ENCODE assay signal across 28 mouse cellular contexts in the genomic region with DNA sequence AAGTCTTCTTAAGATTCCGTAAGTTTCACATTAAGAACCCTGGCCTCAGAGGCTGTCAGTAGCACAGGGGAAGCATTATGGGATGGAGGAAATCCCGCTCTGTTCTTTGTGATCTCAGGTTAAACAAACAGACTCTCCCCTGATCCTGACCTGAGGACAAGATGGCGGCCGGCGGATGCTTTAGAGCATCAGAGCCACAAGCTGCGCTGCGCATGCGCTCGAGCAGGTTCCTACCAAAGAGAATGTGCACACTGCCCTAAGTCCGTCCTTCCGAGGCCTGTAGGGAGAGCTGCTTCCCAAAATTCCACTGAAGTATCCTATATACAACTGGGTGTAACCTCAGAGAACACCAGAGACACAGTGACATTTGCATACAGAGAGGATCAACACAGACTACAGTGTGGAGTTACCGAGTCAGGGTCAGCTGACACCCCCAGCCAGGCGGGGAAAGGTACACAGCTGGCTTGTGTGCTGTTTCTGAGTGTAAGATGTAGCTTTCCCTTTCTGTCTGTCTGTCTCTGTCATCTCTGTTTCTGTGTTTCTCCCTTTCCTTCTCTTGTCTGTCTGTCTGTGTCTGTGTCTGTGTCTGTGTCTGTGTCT. TPM values are rescaled to one million over a fixed set of nuclear protein-coding genes. Genes with fewer than 3 reads are reported as not detected.
A peak's percentile ranks its signal among the peaks of the same experiment; 100 is the strongest.
DNase-seq lines count a peak whose midpoint lies in the region; ATAC-seq lines count a peak whose summit lies in the region.
"Had no signal": no experiment of that assay in that cellular context is flagged by ENCODE, and none has a peak within 500 bp of the region (broad histone marks: within the 10 kb centered on the region; RNA-seq: fewer than 3 reads in every experiment).

No protein-coding gene starts in this region.

- ATAC-seq in heart, embryonic 11.5 days (replicated peaks; ENCODE audit: insufficient number of reproducible peaks, low FRiP score, low TSS enrichment), result no peak
- ATAC-seq in inflammation-experienced regulatory T-cells, adult 6 months, result peak; percentile 42
- ATAC-seq in kidney, embryonic 15.5 days (replicated peaks; ENCODE audit: low FRiP score), result no peak
- ATAC-seq in intestine, embryonic 16.5 days, result no peak
- ATAC-seq: hindbrain, postnatal 0 days; midbrain, embryonic 15.5 days had no signal

- peak; percentile 53 for DNase-seq in heart, adult 11 months
- DNase-seq in CD4-positive helper T cell, adult 2 months (ENCODE audit: low read depth, low spot score), result peak; percentile 84
- peak; percentile 93 for DNase-seq in R1 (ENCODE audit: low read depth, low spot score)
- no peak for DNase-seq in cerebellum, postnatal 10 days
- DNase-seq: adrenal gland, postnatal 14 days; cerebellum, adult 11-12 months; cerebellum, postnatal 25 days; embryo, embryonic 11 days; kidney, adult 8-10 months; kidney, postnatal 36 days; left cerebral cortex, postnatal 4 days; liver; lung, postnatal 10 days; right cerebral cortex, postnatal 14 days; spleen, adult 18-20 months; thymus, postnatal 4 days had no signal

- no peak overlapping the region for H3K4me3 ChIP-seq in heart, embryonic 11.5 days (ENCODE audit: low read depth, low read length)
- H3K4me3 ChIP-seq in kidney, embryonic 15.5 days (replicated peaks), result no peak overlapping the region
- H3K4me3 ChIP-seq in intestine, embryonic 16.5 days (ENCODE audit: low read length), result no peak overlapping the region
- H3K4me3 ChIP-seq: forebrain, embryonic 12.5 days; left cerebral cortex, adult 2 months; midbrain, embryonic 15.5 days; myocyte; neural tube, embryonic 15.5 days; stomach, embryonic 15.5 days had no signal

- H3K4me1 ChIP-seq in heart, embryonic 11.5 days (ENCODE audit: control insufficient read depth, insufficient read depth, low read length), result no peaks in the 10 kb centered on the region
- H3K4me1 ChIP-seq in kidney, embryonic 15.5 days, result no peaks in the 10 kb centered on the region
- no peaks in the 10 kb centered on the region for H3K4me1 ChIP-seq in intestine, embryonic 16.5 days (ENCODE audit: control insufficient read depth, insufficient read depth, low read length)
- H3K4me1 ChIP-seq: forebrain, embryonic 12.5 days; midbrain, embryonic 15.5 days; neural tube, embryonic 15.5 days; stomach, embryonic 15.5 days had no signal

- H3K36me3 ChIP-seq in heart, embryonic 11.5 days (ENCODE audit: control insufficient read depth, insufficient read depth, low read length), result no peaks in the 10 kb centered on the region
- H3K36me3 ChIP-seq in kidney, embryonic 15.5 days, result no peaks in the 10 kb centered on the region
- H3K36me3 ChIP-seq in intestine, embryonic 16.5 days (ENCODE audit: control insufficient read depth, insufficient read depth, low read length), result no peaks in the 10 kb centered on the region
- H3K36me3 ChIP-seq: forebrain, embryonic 12.5 days; G1E; midbrain, embryonic 15.5 days; neural tube, embryonic 15.5 days; stomach, embryonic 15.5 days had no signal

- no peak overlapping the region for H3K9ac ChIP-seq in heart, embryonic 11.5 days (ENCODE audit: low read depth, low read length)
- no peak overlapping the region for H3K9ac ChIP-seq in kidney, embryonic 15.5 days
- H3K9ac ChIP-seq in intestine, embryonic 16.5 days (ENCODE audit: low read depth, low read length), result no peak overlapping the region
- H3K9ac ChIP-seq: forebrain, embryonic 12.5 days; midbrain, embryonic 15.5 days; neural tube, embryonic 15.5 days; stomach, embryonic 15.5 days had no signal

- 84% methylated on average over 13 of the region's 13 CpGs for WGBS in heart, embryonic 11.5 days (ENCODE audit: insufficient replicate concordance)
- WGBS in kidney, embryonic 15.5 days, result 83% methylated on average over 13 of the region's 13 CpGs
- 86% methylated on average over 13 of the region's 13 CpGs for WGBS in intestine, embryonic 16.5 days

- H3K4me2 ChIP-seq in heart, embryonic 11.5 days, result no peak overlapping the region
- no peak overlapping the region for H3K4me2 ChIP-seq in kidney, embryonic 15.5 days
- no peak overlapping the region for H3K4me2 ChIP-seq in intestine, embryonic 16.5 days (ENCODE audit: low read depth, low read length)
- H3K4me2 ChIP-seq: forebrain, embryonic 12.5 days; midbrain, embryonic 15.5 days; neural tube, embryonic 15.5 days; stomach, embryonic 15.5 days had no signal

- no peaks in the 10 kb centered on the region for H3K27me3 ChIP-seq in heart, embryonic 11.5 days (ENCODE audit: control insufficient read depth, insufficient read depth, low read length)
- no peaks in the 10 kb centered on the region for H3K27me3 ChIP-seq in kidney, embryonic 15.5 days
- no peaks in the 10 kb centered on the region for H3K27me3 ChIP-seq in intestine, embryonic 16.5 days (replicated peaks; ENCODE audit: control insufficient read depth, insufficient read depth, low read length)
- H3K27me3 ChIP-seq: forebrain, embryonic 12.5 days; midbrain, embryonic 15.5 days; neural tube, embryonic 15.5 days; stomach, embryonic 15.5 days had no signal

- H3K27ac ChIP-seq in heart, embryonic 11.5 days (ENCODE audit: low read depth, low read length), result no peak overlapping the region
- H3K27ac ChIP-seq in kidney, embryonic 15.5 days, result no peak overlapping the region
- H3K27ac ChIP-seq in intestine, embryonic 16.5 days (ENCODE audit: low read length), result no peak overlapping the region
- H3K27ac ChIP-seq: forebrain, embryonic 12.5 days; hindbrain, postnatal 0 days; left cerebral cortex, adult 2 months; midbrain, embryonic 15.5 days; neural tube, embryonic 15.5 days; stomach, embryonic 15.5 days had no signal

- no peaks in the 10 kb centered on the region for H3K9me3 ChIP-seq in heart, embryonic 11.5 days (replicated peaks; ENCODE audit: control insufficient read depth, low read length)
- no peaks in the 10 kb centered on the region for H3K9me3 ChIP-seq in kidney, embryonic 15.5 days (replicated peaks)
- no peaks in the 10 kb centered on the region for H3K9me3 ChIP-seq in intestine, embryonic 16.5 days (ENCODE audit: control insufficient read depth, low read length)
- H3K9me3 ChIP-seq: forebrain, embryonic 12.5 days; G1E; midbrain, embryonic 15.5 days; neural tube, embryonic 15.5 days; stomach, embryonic 15.5 days had no signal

RNA-seq across cellular contexts. Expression of gene Rhoh, which starts 10.4 kb away (rescaled TPM):
- polyA plus RNA-seq in heart, embryonic 11.5 days (2014; fragmentation: Nextera tagmentation; extraction: Ambion mirVana), result 0.37 and 0.66 TPM in 2 replicates
- 100 to 1,000 TPM; 154 to 314 (median 282) TPM for polyA plus RNA-seq in inflammation-experienced regulatory T-cells, adult 6 months (2017; shearing (Covaris generic))
- 0.50 and 0.78 TPM in 2 replicates for polyA plus RNA-seq in kidney, embryonic 15.5 days (2015; fragmentation: Nextera tagmentation; extraction: Ambion mirVana)
- 0.94 and 1.3 TPM in 2 replicates for polyA plus RNA-seq in intestine, embryonic 16.5 days (2015; fragmentation: Nextera tagmentation; extraction: Ambion mirVana)
- polyA plus RNA-seq: G1E had no signal

Comparison
In these comparisons a context has a peak if more than half of its experiments do, and no peak if none do; other contexts are left out.
1. DNase-seq: peak in heart, adult 11 months (single experiment), CD4-positive helper T cell, adult 2 months (single experiment) and R1 (single experiment); none in cerebellum, postnatal 10 days (0 of 2).
2. RNA of gene Rhoh, which starts 10.4 kb away (polyA plus RNA-seq): 154 to 314 TPM in inflammation-experienced regulatory T-cells, adult 6 months; 0.94 to 1.3 TPM in intestine, embryonic 16.5 days, 0.50 to 0.78 TPM in kidney, embryonic 15.5 days and 0.37 to 0.66 TPM in heart, embryonic 11.5 days; every median in the first group is over 10 times any median in the second.